Mouse (Mus musculus) forebrain, postnatal 0 days (tissue): ENCODE data around the gene Pex14. TPM values are rescaled to one million over a fixed set of nuclear protein-coding genes. Genes with fewer than 3 reads are reported as not detected.

ENCODE experiments used
- ATAC-seq: fragments of 200-750 bp; cut with Nextera tagmentation; 2 replicates; pipeline ENCODE4 v1.8.0; 2017; ENCODE audit warnings: mild to moderate bottlenecking, moderate library complexity
- DNase-seq: peaks from one replicate; pipeline ENCODE4 v3.0.0-alpha.2; 2015
- H3K27ac ChIP-seq: fragments of 300-500 bp; sonication (generic); 2 replicates; pipeline ENCODE4 v1.5.1; 2014; ENCODE audit warnings: low read depth, mild to moderate bottlenecking, antibody characterized with exemption, low read length, moderate library complexity, mixed read lengths
- H3K27me3 ChIP-seq: fragments of 300-500 bp; sonication (generic); 2 replicates; pipeline ENCODE4 v1.6.1; 2014; ENCODE audit warnings: mild to moderate bottlenecking, low read length, mixed read lengths; ENCODE audit not compliant: insufficient read depth
- H3K36me3 ChIP-seq: fragments of 300-500 bp; sonication (generic); 2 replicates; pipeline ENCODE4 v1.6.1; 2014; ENCODE audit warnings: mild to moderate bottlenecking, moderate library complexity; ENCODE audit not compliant: insufficient read depth
- H3K4me1 ChIP-seq: fragments of 300-500 bp; sonication (generic); 2 replicates; pipeline ENCODE4 v1.6.1; 2014; ENCODE audit warnings: antibody characterized with exemption; ENCODE audit not compliant: insufficient read depth
- H3K4me2 ChIP-seq: fragments of 300-500 bp; sonication (generic); 2 replicates; pipeline ENCODE4 v1.6.1; 2014; ENCODE audit warnings: low read depth, mild to moderate bottlenecking, moderate library complexity
- H3K4me3 ChIP-seq: fragments of 300-500 bp; sonication (generic); 2 replicates; pipeline ENCODE4 v1.5.1; 2014; ENCODE audit warnings: low read depth, low read length, mixed read lengths
- H3K9ac ChIP-seq: fragments of 300-500 bp; sonication (generic); 2 replicates; pipeline ENCODE4 v1.6.1; 2014; ENCODE audit warnings: mild to moderate bottlenecking
- H3K9me3 ChIP-seq: fragments of 300-500 bp; sonication (generic); 2 replicates; pipeline ENCODE4 v1.6.1; 2016; ENCODE audit warnings: low read length
- CTCF ChIP-seq: sonication (generic); IDR thresholded peaks from 2 replicates; pipeline ENCODE4 v1.5.1; 2016; ENCODE audit warnings: antibody characterized with exemption, control low read depth, low read depth
- WGBS: fragments of 180-500 bp; shearing (Covaris S2); extraction: QIAGEN DNeasy Blood & Tissue Kit; methylation state at CpG from one replicate; pipeline ENCODE4 v1.1.7; 2014; 5-methylcytosine and 5-hydroxymethylcytosine counted together
- polyA plus RNA-seq: library from polyadenylated mRNA; unstranded; fragments of >200 nt; fragmentation: Nextera tagmentation; extraction: Ambion mirVana; gene quantifications from 2 replicates; pipeline ENCODE4 v1.2.1, GENCODE M21; 2015
- total RNA-seq: library from RNA; depleted of rRNA; stranded (reverse); fragments of >200 nt; gene quantifications from 2 replicates; pipeline ENCODE4 v1.2.3, GENCODE M21; 2014

Pex14 gene
- total and polyA plus RNA-seq, 2 experiments from 2014 or later: 66.5 to 66.6 TPM

DNA sequence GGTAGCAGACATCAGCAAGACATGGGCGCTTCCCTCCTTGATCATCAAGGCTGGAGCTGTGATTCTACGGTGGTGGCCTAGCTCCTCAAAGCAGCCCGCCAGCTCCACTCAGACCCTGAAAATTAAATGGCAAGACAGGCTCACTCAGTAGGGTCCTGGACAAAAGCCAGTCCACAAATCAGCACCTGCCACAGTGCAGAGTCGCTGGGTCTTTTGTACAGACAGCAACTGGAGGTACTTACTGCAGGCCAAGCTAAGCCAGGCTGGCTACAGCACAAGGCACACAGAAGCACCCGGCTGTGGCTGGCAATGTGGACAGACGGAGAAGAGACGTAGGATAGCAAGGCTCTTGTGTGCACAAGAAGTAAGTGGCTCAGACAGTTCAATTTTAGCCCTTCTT is 124.8 kb downstream of the Pex14 start:
- Histone ChIP-seq H3K9me3 (no peaks in the 10 kb centered on the region), H3K36me3 (no peaks in the 10 kb centered on the region), H3K4me3 (no peak overlapping the region), H3K27ac (no peak overlapping the region), H3K27me3 (no peaks in the 10 kb centered on the region), H3K9ac (no peak overlapping the region), H3K4me2 (no peak overlapping the region), H3K4me1 (no peaks in the 10 kb centered on the region)
- ATAC-seq: peak; percentile 77
- DNase-seq: peak; percentile 43
- TF ChIP-seq CTCF: no peak
- 33% methylated on average over 7 of the region's 7 CpGs for WGBS

DNA sequence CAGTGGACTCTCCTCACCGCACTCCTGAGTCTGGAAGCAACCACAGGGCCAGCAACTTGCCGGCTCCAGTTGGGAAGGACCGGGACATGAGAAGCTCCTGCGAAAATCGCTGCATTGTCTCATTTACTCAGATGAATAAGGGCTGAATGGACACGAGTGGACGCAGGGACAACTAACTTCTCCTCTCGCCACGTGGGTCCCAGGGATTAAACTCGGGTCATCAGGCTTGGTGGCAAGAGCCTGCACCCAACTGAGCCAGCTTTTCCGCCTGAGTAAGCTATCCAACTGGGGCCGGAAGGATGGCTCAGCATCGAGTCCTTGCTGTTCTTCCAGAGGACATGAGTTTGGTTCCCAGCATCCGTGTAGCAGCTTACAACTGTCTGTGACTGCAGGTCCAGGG is 126.3 kb downstream of the Pex14 start:
- WGBS: 53% methylated on average over 14 of the region's 14 CpGs

DNA sequence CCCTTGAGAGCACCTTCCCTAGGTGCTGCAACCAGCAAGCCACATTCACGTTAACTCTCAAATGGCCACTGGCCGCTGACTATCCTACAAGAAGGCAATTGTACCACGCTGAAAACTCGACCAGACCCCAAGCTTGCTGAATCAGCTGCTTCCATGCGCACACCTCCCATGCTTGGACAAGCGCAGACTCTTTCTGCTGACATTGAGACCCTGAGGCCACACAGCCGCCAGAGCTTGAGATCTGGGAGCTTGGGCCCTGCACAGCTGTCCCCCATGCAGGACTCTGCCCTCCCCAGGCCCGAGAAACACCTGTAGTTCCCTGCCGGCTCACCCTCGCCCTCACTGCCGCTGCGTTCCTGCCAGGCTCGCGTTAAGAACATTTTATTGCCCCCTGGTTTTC is 127.0 kb downstream of the Pex14 start:
- no peaks in the 10 kb centered on the region for H3K4me1 ChIP-seq
- no peaks in the 10 kb centered on the region for H3K36me3 ChIP-seq
- ATAC-seq: no peak
- H3K9me3 ChIP-seq: no peaks in the 10 kb centered on the region
- no peak for TF ChIP-seq CTCF
- H3K9ac ChIP-seq: no peak overlapping the region
- H3K4me2 ChIP-seq: no peak overlapping the region
- no peak overlapping the region for H3K4me3 ChIP-seq
- no peak overlapping the region for H3K27ac ChIP-seq
- no peaks in the 10 kb centered on the region for H3K27me3 ChIP-seq
- no peak for DNase-seq
- WGBS: 84% methylated on average over 14 of the region's 14 CpGs

More for the DNA sequence above, 126.3 kb downstream of the Pex14 start:
- DNase-seq (no peak), ATAC-seq (no peak)
- Histone ChIP-seq H3K4me3 (no peak overlapping the region), H3K36me3 (no peaks in the 10 kb centered on the region), H3K27ac (no peak overlapping the region), H3K9me3 (no peaks in the 10 kb centered on the region), H3K27me3 (no peaks in the 10 kb centered on the region), H3K4me1 (no peaks in the 10 kb centered on the region), H3K9ac (no peak overlapping the region), H3K4me2 (no peak overlapping the region)
- no peak for TF ChIP-seq CTCF

DNA sequence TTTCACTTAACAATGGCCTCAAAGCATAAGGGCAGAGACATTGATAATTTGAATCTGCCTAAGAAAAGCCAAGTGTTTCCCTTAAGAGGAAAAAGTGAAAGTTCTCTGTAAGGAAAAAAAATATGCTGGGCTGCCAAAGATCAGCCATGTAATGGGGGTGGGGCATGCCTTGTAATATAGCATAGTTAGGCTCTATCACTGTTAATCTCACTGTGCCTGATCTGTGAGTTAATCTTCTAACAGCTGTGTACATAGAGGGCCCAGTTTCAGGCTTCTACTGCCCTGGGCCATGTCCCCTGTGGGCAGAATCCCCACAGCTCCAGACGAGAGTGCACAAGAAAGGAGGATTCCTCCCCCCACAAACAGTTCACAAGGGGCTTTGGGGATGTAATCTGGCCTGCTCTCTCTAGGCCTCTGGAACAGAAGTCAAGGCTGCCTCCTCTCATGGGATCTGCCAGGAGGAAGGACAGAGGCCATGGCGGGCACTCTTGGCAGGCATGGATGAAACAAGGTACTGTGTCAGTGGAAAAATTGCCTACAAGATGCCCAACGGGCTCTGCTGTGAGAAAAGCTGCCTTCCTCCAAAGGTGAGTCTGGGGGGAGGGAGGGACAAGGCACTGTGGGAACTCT is 127.9 kb downstream of the Pex14 start:
- no peak overlapping the region for H3K4me3 ChIP-seq
- no peaks in the 10 kb centered on the region for H3K9me3 ChIP-seq
- ATAC-seq: no peak
- H3K4me1 ChIP-seq: no peaks in the 10 kb centered on the region
- no peak for TF ChIP-seq CTCF
- H3K9ac ChIP-seq: no peak overlapping the region
- H3K4me2 ChIP-seq: no peak overlapping the region
- no peaks in the 10 kb centered on the region for H3K36me3 ChIP-seq
- DNase-seq: no peak
- no peaks in the 10 kb centered on the region for H3K27me3 ChIP-seq
- 68% methylated on average over 3 of the region's 3 CpGs for WGBS
- no peak overlapping the region for H3K27ac ChIP-seq

DNA sequence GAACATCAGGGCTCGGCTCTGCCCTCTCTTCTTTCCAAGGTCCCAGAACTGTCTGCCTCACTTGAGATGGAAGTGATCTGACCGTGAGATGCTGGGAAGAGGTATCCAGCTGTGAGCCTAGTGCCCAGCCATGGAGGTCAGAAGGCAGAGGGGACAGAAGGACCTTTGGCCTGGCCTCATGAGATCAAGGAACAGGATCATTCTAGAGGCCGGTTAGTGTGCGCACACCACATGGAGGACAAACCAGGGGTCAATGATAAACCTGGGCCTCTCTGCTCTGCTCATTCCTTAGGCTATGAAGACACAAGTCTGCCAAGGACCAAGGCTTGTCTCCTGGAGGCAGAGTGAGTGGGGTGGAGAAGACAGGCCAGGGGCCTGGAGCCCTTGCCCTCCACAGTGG is 128.9 kb downstream of the Pex14 start:
- TF ChIP-seq CTCF: no peak
- WGBS: 89% methylated on average over 4 of the region's 4 CpGs

DNA sequence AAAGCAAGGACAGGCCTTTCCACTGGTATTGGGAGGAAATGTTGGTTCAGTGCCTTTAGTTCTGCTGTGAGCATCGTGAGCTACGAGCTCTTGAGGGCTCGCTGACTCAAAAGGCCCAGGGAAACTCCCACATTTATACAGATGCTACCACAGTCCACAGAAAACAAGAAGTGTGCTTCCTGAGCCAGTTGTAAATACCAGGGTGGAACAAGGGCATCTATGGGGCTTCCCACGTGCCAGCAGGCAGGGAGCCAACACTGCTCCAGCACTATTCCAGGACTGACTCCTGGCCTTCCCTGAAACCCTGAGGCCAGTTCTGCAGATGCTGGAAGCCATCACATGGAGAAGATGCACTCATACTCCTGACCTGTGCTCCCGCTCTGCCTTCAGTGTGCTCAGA is 130.1 kb downstream of the Pex14 start:
- Histone ChIP-seq H3K27ac (no peak overlapping the region), H3K36me3 (no peaks in the 10 kb centered on the region; the same call in 1 of the 2 replicates), H3K4me3 (no peak overlapping the region), H3K9me3 (no peaks in the 10 kb centered on the region), H3K27me3 (no peaks in the 10 kb centered on the region), H3K4me1 (no peaks in the 10 kb centered on the region), H3K9ac (no peak overlapping the region), H3K4me2 (no peak overlapping the region)
- no peak for TF ChIP-seq CTCF
- WGBS: 52% methylated on average over 5 of the region's 5 CpGs
- no peak for DNase-seq
- ATAC-seq: no peak

More for the DNA sequence above, 128.9 kb downstream of the Pex14 start:
- no peaks in the 10 kb centered on the region for H3K27me3 ChIP-seq
- H3K9me3 ChIP-seq: no peaks in the 10 kb centered on the region
- H3K4me3 ChIP-seq: no peak overlapping the region
- H3K9ac ChIP-seq: no peak overlapping the region
- ATAC-seq (no peak), DNase-seq (no peak)
- no peak overlapping the region for H3K27ac ChIP-seq
- no peak overlapping the region for H3K4me2 ChIP-seq
- H3K36me3 ChIP-seq: no peaks in the 10 kb centered on the region; the same call in 1 of the 2 replicates
- no peaks in the 10 kb centered on the region for H3K4me1 ChIP-seq

DNA sequence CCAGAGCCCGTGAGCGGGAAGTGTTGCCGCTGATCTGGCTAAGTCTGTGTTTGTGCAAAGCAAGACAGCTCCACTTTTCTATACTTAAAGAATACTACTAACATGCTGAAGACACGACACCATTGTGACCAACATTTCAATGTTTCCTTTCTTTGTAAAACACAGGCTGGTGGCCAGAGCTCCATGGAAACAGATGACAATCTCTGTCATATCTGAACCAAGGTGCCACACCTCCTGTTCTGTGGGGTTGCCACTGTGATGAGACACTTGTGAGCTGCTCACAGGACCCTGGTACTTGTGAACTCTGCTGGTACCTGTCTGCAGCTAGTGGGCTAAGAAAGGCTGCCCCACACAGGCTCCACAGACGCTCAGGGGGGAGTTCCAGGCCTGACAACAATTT is 130.8 kb downstream of the Pex14 start:
- H3K9ac ChIP-seq: no peak overlapping the region

More for the DNA sequence above, 130.8 kb downstream of the Pex14 start:
- 72% methylated on average over 5 of the region's 5 CpGs for WGBS
- ATAC-seq (no peak), DNase-seq (no peak)
- no peak for TF ChIP-seq CTCF
- no peak overlapping the region for H3K4me2 ChIP-seq
- H3K27me3 ChIP-seq: no peaks in the 10 kb centered on the region
- no peaks in the 10 kb centered on the region for H3K4me1 ChIP-seq
- H3K36me3 ChIP-seq: no peaks in the 10 kb centered on the region; the same call in 1 of the 2 replicates
- no peak overlapping the region for H3K27ac ChIP-seq
- no peaks in the 10 kb centered on the region for H3K9me3 ChIP-seq
- no peak overlapping the region for H3K4me3 ChIP-seq
